Mouse (Mus musculus) embryonic fibroblast, embryonic 13.5 days (primary cell): ENCODE data around the gene Pde7b.

Source experiments
- CTCF ChIP-seq: IDR thresholded peaks from 2 replicates; pipeline ENCODE4 v1.5.1; 2011; ENCODE audit warnings: mild to moderate bottlenecking, control low read depth, low read length, moderate library complexity, borderline replicate concordance; ENCODE audit not compliant: insufficient read depth
- POLR2A ChIP-seq: IDR thresholded peaks from 2 replicates; pipeline ENCODE4 v1.6.1; 2011; ENCODE audit warnings: low read depth, mild to moderate bottlenecking, control low read depth, low read length, moderate library complexity

DNA sequence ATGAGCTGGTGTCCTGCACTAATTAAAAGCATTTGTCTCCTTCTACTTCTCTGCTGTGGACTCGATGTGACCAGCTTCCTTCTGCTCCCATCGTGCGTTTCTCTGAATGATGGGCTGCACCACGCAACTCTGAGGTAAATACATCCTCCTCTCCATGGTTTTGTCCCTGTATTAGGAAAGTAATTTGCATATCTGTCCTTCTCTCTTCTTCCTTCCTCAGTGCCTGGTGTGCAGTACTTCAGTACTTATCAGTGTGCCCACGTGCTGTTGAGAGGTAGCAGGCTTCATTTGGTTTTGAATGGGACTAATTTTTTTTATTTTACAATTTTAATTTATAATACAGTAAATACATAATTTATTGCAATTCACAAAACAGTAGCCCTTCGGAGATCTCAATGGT lies 33.4 kb upstream of the Pde7b start:
- TF ChIP-seq POLR2A = no peak
- no peak for TF ChIP-seq CTCF
